Mouse (Mus musculus) macrophage (primary cell): ENCODE data around the gene Capn8. TPM values are rescaled to one million over a fixed set of nuclear protein-coding genes. Genes with fewer than 3 reads are reported as not detected.
"Not testable (repeated sequence)": the region's sequence is repeated elsewhere in the genome, so short reads cannot be mapped to it uniquely, and the experiment has no call there.

Source experiments
- H3K27ac ChIP-seq: fragments of 350-480 bp; formaldehyde crosslinking; 2 replicates; pipeline ENCODE4 v1.9.0; 2021
- H3K36me3 ChIP-seq: fragments of 350-480 bp; formaldehyde crosslinking; 2 replicates; pipeline ENCODE4 v1.9.0; 2021; ENCODE audit errors: inconsistent target
- H3K4me3 ChIP-seq: fragments of 350-480 bp; formaldehyde crosslinking; 2 replicates; pipeline ENCODE4 v1.9.0; 2021; ENCODE audit errors: inconsistent target
- H3K79me2 ChIP-seq: fragments of 350-480 bp; formaldehyde crosslinking; 2 replicates; pipeline ENCODE4 v1.9.0; 2021; ENCODE audit errors: inconsistent target
- WGBS: methylation state at CpG from one replicate; pipeline ENCODE4 v1.1.7; 2026; ENCODE audit warnings: inconsistent platforms; ENCODE audit not compliant: missing documents; 5-methylcytosine and 5-hydroxymethylcytosine counted together
- polyA plus RNA-seq: library from polyadenylated mRNA; stranded (reverse); fragments of 250-400 nt; gene quantifications from 3 replicates; pipeline ENCODE4 v1.2.4, GENCODE M21; 2018; ENCODE audit warnings: inconsistent platforms

The Capn8 gene
- polyA plus RNA-seq, 1 experiment from 2014 or later, result not detected

- Histone ChIP-seq H3K27ac (no peak overlapping the region), H3K4me3 (no peak overlapping the region), H3K79me2 (no peaks in the 10 kb centered on the region), H3K36me3 (no peaks in the 10 kb centered on the region)
- 87% methylated on average over 1 of the region's 1 CpGs for WGBS
These were observed 50.7 kb downstream of the Capn8 start for GRCm38 (mm10) chr1:182615465-182615864.

GRCm38 (mm10) chr1:182618200-182618947 lies 53.6 kb downstream of the Capn8 start:
- H3K4me3 ChIP-seq, result no peak overlapping the region
- no peaks in the 10 kb centered on the region for H3K79me2 ChIP-seq
- H3K27ac ChIP-seq, result no peak overlapping the region
- WGBS, result 83% methylated on average over 16 of the region's 16 CpGs
- no peaks in the 10 kb centered on the region for H3K36me3 ChIP-seq

GRCm38 (mm10) chr1:182620470-182620869 lies 55.7 kb downstream of the Capn8 start:
- Histone ChIP-seq H3K36me3 (no peaks in the 10 kb centered on the region), H3K79me2 (no peaks in the 10 kb centered on the region), H3K27ac (no peak overlapping the region), H3K4me3 (no peak overlapping the region)
- WGBS, result 88% methylated on average over 3 of the region's 4 CpGs

- no peaks in the 10 kb centered on the region for H3K36me3 ChIP-seq
- 92% methylated on average over 7 of the region's 8 CpGs for WGBS
- no peaks in the 10 kb centered on the region for H3K79me2 ChIP-seq
- no peak overlapping the region for H3K4me3 ChIP-seq
- H3K27ac ChIP-seq, result no peak overlapping the region
These were observed 56.4 kb downstream of the Capn8 start for GRCm38 (mm10) chr1:182621256-182621655.

- H3K4me3 ChIP-seq, result no peak overlapping the region
- H3K27ac ChIP-seq, result no peak overlapping the region
- no peaks in the 10 kb centered on the region for H3K79me2 ChIP-seq
- WGBS, result 100% methylated on average over 1 of the region's 1 CpGs
- no peaks in the 10 kb centered on the region for H3K36me3 ChIP-seq
These were observed 61.4 kb downstream of the Capn8 start for GRCm38 (mm10) chr1:182626197-182626596.

- WGBS, result 92% methylated on average over 4 of the region's 4 CpGs
- no peaks in the 10 kb centered on the region for H3K79me2 ChIP-seq
- no peaks in the 10 kb centered on the region for H3K36me3 ChIP-seq
- H3K4me3 ChIP-seq, result no peak overlapping the region
- H3K27ac ChIP-seq, result no peak overlapping the region
These were observed 64.4 kb downstream of the Capn8 start for GRCm38 (mm10) chr1:182629228-182629627.

- WGBS, result 18% methylated on average over 12 of the region's 12 CpGs
- Histone ChIP-seq H3K4me3 (no peak overlapping the region), H3K36me3 (no peaks in the 10 kb centered on the region), H3K79me2 (no peaks in the 10 kb centered on the region), H3K27ac (no peak overlapping the region)
These were observed 69.0 kb downstream of the Capn8 start for GRCm38 (mm10) chr1:182633712-182634294.

DNA sequence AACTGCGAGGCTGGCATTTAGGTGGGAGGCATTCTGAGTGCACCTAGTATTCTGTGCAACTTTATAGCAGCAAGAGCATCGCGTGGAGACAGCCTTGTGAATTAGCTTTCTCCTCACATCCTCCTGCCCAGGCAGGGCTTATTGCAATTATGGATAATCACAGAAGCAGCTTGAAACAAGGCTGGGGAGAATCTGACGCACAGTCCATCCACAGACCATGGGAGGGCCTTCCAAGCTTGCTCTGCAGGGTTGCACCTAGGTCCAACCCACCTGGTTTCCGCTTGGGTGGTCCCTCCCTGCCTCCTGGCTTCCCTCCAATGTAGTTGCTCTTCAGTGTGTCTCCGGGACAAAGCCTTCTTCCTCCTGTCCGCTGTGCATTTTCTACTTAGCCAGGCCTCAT lies 74.2 kb downstream of the Capn8 start:
- Histone ChIP-seq H3K27ac (no peak overlapping the region), H3K36me3 (no peaks in the 10 kb centered on the region), H3K79me2 (no peaks in the 10 kb centered on the region), H3K4me3 (no peak overlapping the region)
- WGBS, result 79% methylated on average over 7 of the region's 7 CpGs

- no peaks in the 10 kb centered on the region for H3K36me3 ChIP-seq
- no peak overlapping the region for H3K4me3 ChIP-seq
- no peak overlapping the region for H3K27ac ChIP-seq
- 88% methylated on average over 5 of the region's 5 CpGs for WGBS
- no peaks in the 10 kb centered on the region for H3K79me2 ChIP-seq
These were observed 74.6 kb downstream of the Capn8 start for GRCm38 (mm10) chr1:182639456-182639855.

DNA sequence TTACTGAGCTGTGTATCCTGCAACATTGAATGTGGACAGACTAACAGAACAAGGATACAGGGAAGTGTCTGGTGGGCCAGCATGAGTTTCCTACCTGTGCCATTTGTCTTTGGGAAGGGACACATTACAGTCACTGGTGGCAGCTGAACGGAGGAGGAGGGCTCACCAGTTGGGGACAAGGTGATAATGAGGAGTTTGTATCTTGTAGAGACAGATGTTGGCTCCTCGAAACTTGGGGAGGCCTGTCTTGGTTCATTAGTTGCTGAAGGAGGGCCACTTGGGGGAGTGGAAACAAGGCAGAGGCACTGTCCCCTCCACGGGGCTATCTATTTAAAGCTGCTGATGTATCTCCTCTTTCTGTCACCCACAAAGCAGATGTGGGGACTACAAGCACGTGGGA lies 75.3 kb downstream of the Capn8 start:
- Histone ChIP-seq H3K4me3 (no peak overlapping the region), H3K79me2 (no peaks in the 10 kb centered on the region), H3K27ac (no peak overlapping the region), H3K36me3 (no peaks in the 10 kb centered on the region)
- WGBS, result 78% methylated on average over 4 of the region's 4 CpGs

DNA sequence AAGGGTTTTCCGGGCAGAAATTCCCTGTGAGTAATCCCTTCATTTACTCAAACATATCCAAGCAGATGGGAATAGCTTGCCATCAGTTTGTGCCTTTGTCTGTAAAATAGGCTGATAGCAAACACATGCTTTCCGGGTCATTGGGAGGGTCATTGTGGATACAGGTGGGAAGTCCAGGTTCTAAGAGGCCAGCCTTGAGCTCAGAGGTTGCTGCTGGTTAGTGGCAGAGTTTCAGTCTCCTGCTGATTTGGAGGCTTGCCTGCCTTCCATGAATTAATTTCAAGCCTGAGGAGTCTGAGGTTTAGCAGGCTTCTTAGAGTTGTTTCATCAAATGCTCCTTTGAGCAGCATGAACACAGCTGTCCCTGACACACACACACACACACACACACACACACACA lies 78.0 kb downstream of the Capn8 start:
- Histone ChIP-seq H3K79me2 (no peaks in the 10 kb centered on the region), H3K27ac (no peak overlapping the region), H3K36me3 (no peaks in the 10 kb centered on the region), H3K4me3 (no peak overlapping the region)
- WGBS, result 100% methylated on average over 2 of the region's 2 CpGs

GRCm38 (mm10) chr1:182644418-182644817 lies 79.6 kb downstream of the Capn8 start:
- H3K36me3 ChIP-seq, H3K4me3 ChIP-seq, H3K27ac ChIP-seq, H3K79me2 ChIP-seq: not testable (repeated sequence)
- WGBS, result 91% methylated on average over 8 of the region's 8 CpGs

DNA sequence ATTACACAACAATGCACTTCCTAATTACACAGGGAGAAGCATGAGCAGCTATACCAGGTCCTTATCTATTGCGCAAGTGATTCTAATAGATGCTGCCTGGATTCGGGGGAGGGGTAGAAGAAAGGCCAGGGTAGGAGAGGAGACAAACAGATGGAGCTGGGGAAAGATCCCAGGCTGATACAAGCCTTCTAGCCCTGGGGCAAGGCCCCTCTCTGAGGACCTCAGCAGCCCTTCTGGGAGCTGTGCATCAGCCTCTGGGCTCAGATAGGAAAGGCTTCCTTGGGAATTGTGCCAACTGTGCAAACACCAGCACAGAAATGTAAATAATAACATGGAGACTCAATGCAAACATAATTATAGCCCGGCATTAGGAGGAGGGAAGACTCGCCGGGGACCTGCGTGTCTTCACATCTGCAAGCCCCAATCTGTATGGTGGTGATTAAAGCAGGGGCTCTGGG lies 80.4 kb downstream of the Capn8 start:
- no peaks in the 10 kb centered on the region for H3K36me3 ChIP-seq
- H3K27ac ChIP-seq, result no peak overlapping the region
- WGBS, result 91% methylated on average over 6 of the region's 6 CpGs
- H3K79me2 ChIP-seq, result no peaks in the 10 kb centered on the region
- H3K4me3 ChIP-seq, result no peak overlapping the region

DNA sequence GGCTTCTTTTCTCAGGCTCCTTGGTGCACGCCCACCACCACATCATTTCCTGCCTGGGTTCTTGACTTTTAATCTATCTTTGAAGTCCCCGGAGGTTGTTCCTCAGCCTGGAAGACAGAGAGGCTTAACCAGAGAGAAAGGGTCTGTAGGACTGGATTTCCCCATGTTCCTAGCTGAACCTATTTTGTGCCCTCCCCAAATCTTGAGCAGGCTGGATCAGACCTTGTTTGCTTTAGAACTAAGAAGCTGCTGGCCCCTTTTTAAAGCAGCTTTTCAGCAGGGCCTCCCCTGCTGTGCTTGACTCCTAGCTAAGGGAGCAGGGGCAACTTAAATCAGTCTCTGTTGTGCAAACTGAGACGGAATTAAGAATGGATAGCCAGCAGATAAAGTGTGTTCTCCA lies 82.0 kb downstream of the Capn8 start:
- H3K36me3 ChIP-seq, result no peaks in the 10 kb centered on the region
- 89% methylated on average over 3 of the region's 3 CpGs for WGBS

DNA sequence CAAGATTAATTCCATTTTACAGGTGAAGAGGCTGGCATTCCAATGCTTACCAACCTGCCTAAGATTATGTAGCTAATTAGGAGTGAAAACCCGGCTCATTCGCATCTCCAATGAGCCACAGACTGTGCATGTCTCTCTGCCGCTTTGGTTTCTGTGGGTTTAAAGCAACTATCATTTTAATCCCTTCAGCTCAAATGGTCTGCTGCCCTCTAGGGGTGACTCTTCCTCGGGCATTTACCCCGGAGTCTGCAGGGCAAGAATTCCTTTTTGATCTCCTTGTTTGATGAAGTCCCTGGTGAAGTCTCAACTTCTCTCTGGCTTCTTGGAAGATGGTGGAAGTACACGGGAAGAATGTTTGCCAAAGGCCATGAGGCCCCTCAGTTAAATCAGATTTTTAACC lies 93.0 kb downstream of the Capn8 start:
- Histone ChIP-seq H3K79me2 (no peaks in the 10 kb centered on the region), H3K27ac (no peak overlapping the region), H3K4me3 (no peak overlapping the region), H3K36me3 (no peaks in the 10 kb centered on the region)
- 5% methylated on average over 6 of the region's 6 CpGs for WGBS

More for the DNA sequence above, 82.0 kb downstream of the Capn8 start:
- no peak overlapping the region for H3K27ac ChIP-seq
- no peak overlapping the region for H3K4me3 ChIP-seq
- no peaks in the 10 kb centered on the region for H3K79me2 ChIP-seq
